Mouse (Mus musculus): Measurements from ENCODE around the gene Trove2. TPM values are rescaled to one million over a fixed set of nuclear protein-coding genes. Genes with fewer than 3 reads are reported as not detected.
"Not testable (repeated sequence)": the region's sequence is repeated elsewhere in the genome, so short reads cannot be mapped to it uniquely, and the experiment has no call there.

Gene Trove2
- polyA plus RNA-seq, 1 experiment: 2.1 TPM

GRCm38 (mm10) chr1:143739361-143740350 lies 37.2 kb downstream of the Trove2 start:
- peak; percentile 71 for DNase-seq (ENCODE audit: low read depth)

- DNase-seq (ENCODE audit: low read depth): no peak
Observed at GRCm38 (mm10) chr1:143738811-143739210, 38.1 kb downstream of the Trove2 start.

- DNase-seq (ENCODE audit: low read depth): no peak
Observed at GRCm38 (mm10) chr1:143733914-143734410, 42.9 kb downstream of the Trove2 start.

- no peak for DNase-seq (ENCODE audit: low read depth)
Observed at GRCm38 (mm10) chr1:143731691-143732090, 45.2 kb downstream of the Trove2 start.

- no peak for DNase-seq (ENCODE audit: low read depth)
Observed at GRCm38 (mm10) chr1:143730899-143731298, 46.0 kb downstream of the Trove2 start.

- DNase-seq (ENCODE audit: low read depth): no peak
Observed at GRCm38 (mm10) chr1:143727701-143728445, 49.0 kb downstream of the Trove2 start.

GRCm38 (mm10) chr1:143724456-143725064 lies 52.3 kb downstream of the Trove2 start:
- no peak for DNase-seq (ENCODE audit: low read depth)

- not testable (repeated sequence) for DNase-seq (ENCODE audit: low read depth)
Observed at GRCm38 (mm10) chr1:143716038-143716437, 60.8 kb downstream of the Trove2 start, which contains the start of gene Glrx2. Gene Glrx2, plus strand, starts transcription at chr1:143716338.

- no peak for DNase-seq (ENCODE audit: low read depth)
Observed at GRCm38 (mm10) chr1:143710627-143710976, 66.3 kb downstream of the Trove2 start.

- DNase-seq (ENCODE audit: low read depth): no peak
Observed at GRCm38 (mm10) chr1:143709966-143710626, 66.8 kb downstream of the Trove2 start.

- no peak for DNase-seq (ENCODE audit: low read depth)
Observed at GRCm38 (mm10) chr1:143708361-143708760, 68.5 kb downstream of the Trove2 start.

- DNase-seq (ENCODE audit: low read depth): no peak
Observed at GRCm38 (mm10) chr1:143707006-143707405, 69.9 kb downstream of the Trove2 start.

GRCm38 (mm10) chr1:143702741-143703262 lies 74.1 kb downstream of the Trove2 start, which contains the start of gene Cdc73:
Gene Cdc73, minus strand, starts transcription at chr1:143702893.
- no peak for DNase-seq (ENCODE audit: low read depth)

- DNase-seq (ENCODE audit: low read depth): no peak
Observed at GRCm38 (mm10) chr1:143702141-143702740, 74.6 kb downstream of the Trove2 start.

- DNase-seq (ENCODE audit: low read depth): no peak
Observed at GRCm38 (mm10) chr1:143701736-143702135, 75.1 kb downstream of the Trove2 start.

Other genes with a start within 250 kb of the Trove2 start
- 8.8 TPM in 2 replicates for gene B3galt2, start 136.4 kb downstream of the Trove2 start, polyA plus RNA-seq (2012; rRNA removed)
- 3.8 and 4.9 TPM in 2 replicates for gene Cdc73, start 74.2 kb downstream of the Trove2 start, polyA plus RNA-seq (2012; rRNA removed)
- 16.6 and 18.1 TPM in 2 replicates for gene Glrx2, start 60.7 kb downstream of the Trove2 start, polyA plus RNA-seq (2012; rRNA removed)
- gene Uchl5, start 204 bp upstream of the Trove2 start, polyA plus RNA-seq (2012; rRNA removed): 2.4 and 4.5 TPM in 2 replicates
- 6.5 TPM in 2 replicates for gene Rgs2, start 227.1 kb upstream of the Trove2 start, polyA plus RNA-seq (2012; rRNA removed)

All from gonadal fat pad, adult 2 months (tissue).